Mouse (Mus musculus) cortical plate, adult 2 months (tissue): Measurements from ENCODE around the gene Klc3.

Experiments used
- CTCF ChIP-seq: fragments of 200-500 bp; IDR thresholded peaks from 2 replicates; pipeline ENCODE4 v1.5.1; 2011; ENCODE audit warnings: mild to moderate bottlenecking, control low read depth, low read length; ENCODE audit not compliant: insufficient read depth; ENCODE audit errors: extremely low read depth
- POLR2A ChIP-seq: fragments of 200-500 bp; IDR thresholded peaks from 2 replicates; pipeline ENCODE4 v1.6.1; 2011; ENCODE audit warnings: mild to moderate bottlenecking, low read length, control low read depth; ENCODE audit not compliant: insufficient read depth; ENCODE audit errors: extremely low read depth

DNA sequence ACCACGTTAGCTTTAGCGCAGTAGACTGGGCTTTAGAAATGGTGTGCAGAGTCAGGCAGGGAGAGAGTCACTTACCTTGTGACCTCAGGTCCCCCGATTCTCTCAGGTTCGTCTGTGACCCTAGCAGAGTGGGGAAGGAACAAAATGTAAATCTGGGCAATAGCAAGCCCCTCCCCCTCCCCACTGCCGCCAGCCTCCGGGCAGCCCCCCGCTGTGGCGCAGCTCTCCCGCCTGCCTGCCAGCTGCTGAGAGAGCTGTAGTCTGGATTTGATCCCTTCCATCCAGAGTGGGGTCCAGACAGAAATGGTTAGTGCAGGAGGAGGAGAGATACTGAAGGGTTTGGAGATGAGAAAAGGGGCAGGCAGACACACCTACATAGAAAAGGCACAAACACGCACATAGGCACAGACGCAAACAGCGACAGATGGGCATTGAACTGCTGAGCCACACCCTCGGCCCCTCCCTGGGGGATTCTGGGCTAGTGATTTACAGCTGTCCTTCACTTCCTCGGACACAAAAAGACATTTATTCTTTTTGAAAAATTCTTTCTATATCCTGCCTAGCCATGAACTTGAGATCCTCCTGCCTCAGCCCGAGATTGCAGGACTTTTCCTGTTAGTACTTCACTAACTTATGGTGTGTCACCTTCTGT lies 24.2 kb upstream of the Klc3 start:
- TF ChIP-seq CTCF = no peak
- no peak for TF ChIP-seq POLR2A
